Mouse (Mus musculus) liver, adult (tissue): ENCODE data around the gene Prrg2.

ENCODE experiments used
- GATA4 ChIP-seq: IDR thresholded peaks from 2 replicates; pipeline ENCODE4 v1.6.1; 2014; ENCODE audit warnings: mild to moderate bottlenecking, low read length; ENCODE audit not compliant: insufficient replicate concordance

The Prrg2 gene

DNA sequence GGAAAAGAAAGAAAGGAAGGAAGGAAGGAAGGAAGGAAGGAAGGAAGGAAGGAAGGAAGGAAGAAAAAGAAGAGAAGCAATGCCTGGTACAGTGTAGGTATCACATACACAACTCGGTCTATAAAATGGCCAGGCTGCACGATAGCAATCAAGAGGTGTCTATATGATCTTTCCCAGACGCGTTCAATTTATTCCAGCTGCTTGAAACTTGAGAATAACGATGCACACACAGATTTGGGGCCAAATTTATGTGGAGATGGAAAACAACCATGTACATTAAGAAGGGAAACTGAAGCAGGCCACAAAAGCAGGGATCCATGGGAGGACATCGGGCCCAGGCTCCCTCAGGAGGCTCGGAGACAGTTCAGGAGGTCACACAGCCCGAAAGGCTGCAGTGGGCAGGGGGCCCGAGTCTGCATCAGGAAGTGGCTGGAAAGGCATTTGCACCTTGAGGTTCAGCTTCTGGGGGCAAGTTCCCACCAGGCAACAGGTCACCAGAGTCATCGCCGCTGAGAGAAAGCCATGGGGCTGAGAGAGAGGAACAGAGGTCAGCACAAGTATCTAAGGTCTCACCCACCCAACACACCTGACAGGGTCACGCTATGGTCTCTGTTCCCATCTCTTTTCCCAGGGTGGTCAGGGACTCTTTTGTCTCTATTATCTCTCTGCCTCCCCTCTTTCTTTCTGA lies 30.5 kb upstream of the Prrg2 start:
- TF ChIP-seq GATA4, result no peak

DNA sequence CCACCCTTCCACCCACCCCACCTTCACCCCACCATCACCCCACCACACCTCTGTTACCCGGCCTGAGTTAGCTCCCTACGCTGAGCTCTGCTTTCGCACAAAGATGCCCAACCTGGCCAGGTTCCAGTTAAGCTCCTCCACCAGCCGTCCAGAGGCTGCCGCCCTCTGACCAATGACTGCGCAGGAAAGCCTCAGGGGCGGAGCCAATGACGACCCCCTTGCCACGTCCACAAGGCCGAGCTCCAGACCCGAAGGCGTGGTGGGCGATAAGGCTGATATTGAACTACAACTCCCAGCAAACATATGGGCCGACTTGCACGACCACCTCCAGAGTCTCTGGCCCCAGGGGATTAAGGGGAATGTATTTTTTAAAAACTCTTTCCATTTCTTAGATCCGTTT lies 29.6 kb upstream of the Prrg2 start, which contains the start of gene Rcn3:
TSS of gene Rcn3 (minus strand) at position 174 of the 400 bp plus-strand sequence.
- TF ChIP-seq GATA4, result peak; percentile 61; the same call in 1 of the 2 replicates

DNA sequence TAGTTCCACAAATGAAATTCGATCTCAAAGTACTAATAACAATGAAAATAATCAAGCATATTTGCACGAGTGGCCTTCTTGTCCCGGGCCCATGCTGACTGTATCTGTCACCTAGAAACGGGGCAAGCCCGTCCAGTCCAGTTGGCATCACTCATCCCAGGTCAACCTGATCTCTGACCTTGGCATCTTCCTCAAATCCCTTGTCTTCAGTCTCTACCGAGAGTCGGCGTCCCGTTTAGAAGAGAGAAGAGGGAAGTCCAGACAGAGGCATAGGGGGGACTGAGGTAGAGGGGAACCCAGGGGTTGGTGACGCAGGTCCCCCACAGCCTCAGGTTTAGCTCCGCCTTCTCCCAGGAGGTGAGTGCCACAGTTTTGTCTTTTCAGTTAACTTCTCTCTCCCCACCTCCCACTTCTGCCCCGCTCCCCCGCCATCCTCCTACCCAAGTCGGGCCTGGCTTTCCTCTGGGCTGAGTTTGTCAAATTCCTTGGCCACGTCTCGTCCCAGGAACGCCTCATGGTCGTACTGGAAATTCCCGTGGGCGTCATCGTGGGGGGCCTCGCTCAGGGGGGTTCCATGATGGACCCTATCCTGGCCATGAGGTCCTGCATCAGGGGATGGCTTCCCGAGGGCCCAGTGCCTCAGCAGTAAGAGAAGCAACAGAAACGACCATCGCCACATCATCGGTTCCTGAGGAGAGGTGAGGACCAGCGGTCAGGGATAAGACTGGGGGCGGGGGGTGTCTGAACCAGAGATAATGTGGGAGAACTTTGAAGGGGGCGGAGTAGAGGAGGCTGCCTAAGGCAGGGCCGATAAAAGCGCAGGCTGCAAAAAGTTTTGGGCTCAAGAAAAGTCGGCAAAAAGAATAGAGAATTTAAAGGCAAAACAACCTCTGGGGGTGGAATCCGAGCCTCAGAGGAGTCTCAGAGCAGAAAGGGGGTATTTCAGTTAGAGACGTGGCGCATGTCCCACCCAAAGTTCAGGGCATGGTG lies 28.8 kb upstream of the Prrg2 start:
- no peak for TF ChIP-seq GATA4

DNA sequence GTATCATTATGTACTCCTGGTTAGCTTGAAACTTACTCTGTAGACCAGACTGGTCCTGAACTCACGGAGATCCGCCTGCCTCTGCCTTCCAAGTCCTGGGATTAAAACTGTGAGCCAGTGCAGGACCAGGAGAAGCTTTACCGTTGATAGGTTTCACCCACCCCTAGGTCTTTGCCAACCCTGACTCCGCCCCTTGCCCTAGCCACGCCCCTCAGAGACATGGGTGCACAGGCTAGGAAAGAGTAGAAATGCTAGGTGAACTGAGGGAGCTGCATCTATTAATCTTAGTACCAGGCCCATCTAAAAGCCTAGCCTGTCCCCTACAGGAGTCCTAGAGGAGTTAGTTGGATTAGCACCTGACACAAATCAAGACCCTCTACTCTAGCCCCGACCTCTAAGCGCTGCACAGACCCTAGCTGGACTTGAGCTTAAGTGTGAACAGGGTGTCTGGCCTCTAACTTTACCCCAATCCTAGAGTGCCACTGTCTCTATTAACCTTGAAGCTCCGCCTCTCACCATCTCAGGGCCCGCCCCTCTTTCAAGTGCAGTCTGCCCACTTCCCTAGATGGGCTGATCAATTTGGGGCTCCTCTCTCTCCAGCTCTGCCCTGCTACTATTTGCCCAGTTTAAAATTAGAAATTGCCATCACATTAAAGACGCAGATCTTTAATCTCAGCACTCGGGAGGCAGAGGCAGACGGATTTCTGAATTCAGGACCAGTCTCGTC lies 27.9 kb upstream of the Prrg2 start:
- no peak for TF ChIP-seq GATA4

DNA sequence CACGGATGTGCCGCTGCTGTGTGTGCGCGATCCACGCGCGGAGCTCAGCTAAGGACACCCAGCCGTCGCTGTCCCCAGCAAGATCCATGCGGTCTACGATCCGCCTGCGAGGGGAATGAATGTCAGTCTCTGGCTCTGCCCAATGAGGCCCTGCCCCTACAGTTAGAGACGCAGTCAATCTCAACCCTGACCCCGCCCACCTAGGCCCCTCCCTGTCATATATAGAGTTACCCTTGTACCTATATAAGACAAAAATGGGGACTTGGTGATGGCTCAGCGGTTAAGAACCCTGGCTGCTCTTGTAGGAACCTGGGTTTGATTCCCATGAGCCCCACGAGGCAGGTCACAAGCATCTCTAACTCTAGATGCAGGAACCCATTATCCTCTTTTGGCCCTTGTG lies 26.1 kb upstream of the Prrg2 start:
- no peak for TF ChIP-seq GATA4

DNA sequence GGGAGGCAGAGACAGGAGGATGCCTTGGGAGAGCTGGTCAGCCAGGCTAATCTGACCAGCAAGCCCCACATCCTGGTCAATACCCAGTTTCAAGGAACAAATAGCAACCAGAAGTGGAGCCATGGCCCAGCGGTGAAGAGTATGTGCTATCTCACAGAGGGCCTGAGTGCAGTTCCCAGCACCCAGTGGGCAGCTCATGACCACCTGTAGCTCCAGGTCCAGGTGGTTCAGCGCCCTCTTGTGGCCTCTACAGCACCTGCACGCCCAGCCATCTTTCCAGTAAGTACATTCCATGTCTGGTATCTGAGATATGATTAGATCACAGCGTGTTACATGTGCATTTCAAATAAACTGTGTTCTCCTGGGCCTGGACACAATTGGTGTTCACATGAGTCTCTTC lies 23.6 kb upstream of the Prrg2 start:
- TF ChIP-seq GATA4, result no peak

DNA sequence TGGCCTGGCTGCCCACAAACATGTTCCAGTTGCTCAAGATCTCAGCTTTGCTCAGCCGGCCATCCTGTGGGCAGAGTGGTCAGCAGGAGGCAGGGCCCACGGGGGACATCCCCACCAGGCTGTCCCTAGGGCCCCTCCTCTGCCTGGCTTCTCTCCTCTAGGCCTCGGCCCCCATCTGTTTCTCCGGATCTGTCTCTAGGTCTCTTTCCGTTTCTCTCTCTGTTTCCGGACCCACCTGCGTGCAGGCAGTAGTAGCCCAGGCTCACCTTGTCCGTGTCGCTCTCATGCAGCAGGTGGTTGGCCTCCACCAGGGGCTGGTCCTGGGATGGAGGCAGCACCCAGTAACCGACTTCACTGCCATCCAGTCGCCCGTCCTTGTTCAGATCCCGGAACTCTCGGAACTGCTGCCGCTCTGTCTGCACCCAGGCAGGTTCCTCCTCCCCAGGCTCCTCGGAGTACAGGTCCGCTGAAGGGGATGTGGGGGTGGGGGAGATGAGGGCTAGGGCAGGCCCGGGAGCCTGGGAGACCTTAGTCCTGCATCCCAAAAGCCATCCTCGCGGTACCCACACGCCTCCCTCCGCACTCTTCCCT lies 20.9 kb upstream of the Prrg2 start:
- no peak for TF ChIP-seq GATA4

DNA sequence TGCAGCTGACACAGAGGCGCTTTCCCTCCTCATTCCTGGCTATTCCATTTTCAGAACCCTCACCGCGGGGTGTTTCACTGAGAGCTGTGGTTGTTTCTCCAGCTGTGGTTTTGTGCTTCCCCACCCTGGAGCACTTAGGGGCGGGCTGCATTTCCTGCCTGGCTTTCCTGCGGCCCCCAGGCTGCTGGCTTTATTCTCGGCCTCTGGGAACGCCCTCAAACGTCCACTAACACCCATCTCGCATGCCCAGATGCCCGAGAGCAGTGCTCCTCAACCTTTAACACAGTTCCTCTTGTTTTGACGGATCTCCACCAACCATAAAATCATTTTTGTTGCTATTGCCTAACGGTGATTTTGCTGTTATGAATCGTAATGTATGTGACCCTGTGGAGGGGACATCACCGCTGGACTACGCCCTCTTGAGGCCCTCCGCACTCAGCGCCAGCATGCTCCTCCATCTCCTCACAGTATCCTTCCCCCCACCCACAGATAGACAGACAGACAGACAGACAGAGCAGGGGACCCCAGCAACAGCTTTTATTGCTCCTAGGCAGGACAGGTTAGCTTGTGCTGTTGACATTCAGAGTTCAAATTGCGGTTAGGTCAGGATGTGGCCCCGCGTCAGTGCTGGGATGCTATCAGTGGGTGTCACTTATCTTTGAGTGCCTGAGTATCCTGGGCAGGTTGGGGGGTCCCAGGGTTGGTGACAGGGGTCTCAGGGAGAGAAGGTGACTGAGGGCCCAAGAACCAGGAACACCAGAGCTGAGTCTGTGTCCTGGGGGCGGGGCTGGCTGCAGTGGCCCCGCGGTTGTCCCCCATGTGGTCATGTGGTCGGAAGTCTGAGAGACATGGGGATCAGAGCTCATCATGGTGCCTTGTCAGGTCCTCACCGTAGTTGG lies 20.2 kb upstream of the Prrg2 start:
- no peak for TF ChIP-seq GATA4

DNA sequence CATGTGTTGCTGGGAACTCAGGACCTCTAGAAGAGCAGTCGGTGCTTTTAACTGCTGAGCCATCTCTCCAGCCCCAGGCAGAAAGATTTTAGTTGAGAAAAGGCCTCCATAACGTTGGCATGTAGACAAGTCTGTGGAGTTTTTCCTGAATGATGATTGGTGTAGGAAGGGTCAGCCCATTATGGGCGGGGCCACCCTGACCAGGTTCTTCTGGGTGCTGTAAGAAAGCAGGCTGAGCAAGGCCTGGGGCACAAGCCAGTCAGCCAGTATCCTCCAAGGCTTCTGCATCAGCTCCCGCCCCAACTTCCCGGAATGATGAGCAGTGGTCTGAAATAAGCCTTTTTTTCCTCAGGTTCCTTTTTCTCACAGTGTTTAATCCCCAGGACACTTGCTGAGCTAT lies 18.5 kb upstream of the Prrg2 start:
- no peak for TF ChIP-seq GATA4

DNA sequence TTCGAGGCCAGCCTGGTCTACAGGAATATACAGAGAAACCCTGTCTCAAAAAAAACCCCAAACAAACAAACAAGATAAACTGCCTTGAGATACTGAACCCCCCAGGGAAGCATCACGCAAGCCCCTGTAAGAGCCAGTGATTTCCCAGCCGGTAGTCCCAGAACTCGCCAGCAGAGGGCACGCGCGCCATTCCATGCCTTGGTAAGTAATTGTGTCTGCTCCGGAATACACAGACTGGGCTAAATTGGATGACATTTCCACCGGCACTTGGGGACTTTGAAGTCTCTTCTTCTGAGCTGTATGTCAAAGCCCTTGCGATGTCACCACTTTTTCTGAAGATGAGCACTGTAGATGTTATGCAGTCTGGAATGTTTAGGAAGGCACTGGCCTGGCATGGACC lies 17.4 kb upstream of the Prrg2 start:
- no peak for TF ChIP-seq GATA4

DNA sequence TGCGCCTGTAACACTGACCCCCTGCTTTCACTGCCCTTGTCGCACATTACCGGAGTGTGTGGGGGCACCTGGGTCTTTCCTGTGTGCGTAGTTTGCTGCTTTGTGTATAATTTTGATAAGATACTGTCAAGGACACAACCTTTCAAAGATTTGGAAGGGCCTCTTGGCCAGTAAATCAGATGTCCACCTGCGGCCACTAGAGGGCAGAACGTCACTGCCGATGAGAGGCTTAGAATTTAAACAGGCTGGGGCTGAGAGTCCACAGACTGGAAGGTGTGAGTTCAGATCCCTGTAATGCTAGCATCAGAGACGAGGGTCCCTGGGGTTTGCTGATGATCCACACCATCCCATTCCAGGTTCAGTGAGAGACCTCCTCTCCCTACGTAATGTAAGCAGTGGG lies 16.0 kb upstream of the Prrg2 start:
- TF ChIP-seq GATA4, result no peak

DNA sequence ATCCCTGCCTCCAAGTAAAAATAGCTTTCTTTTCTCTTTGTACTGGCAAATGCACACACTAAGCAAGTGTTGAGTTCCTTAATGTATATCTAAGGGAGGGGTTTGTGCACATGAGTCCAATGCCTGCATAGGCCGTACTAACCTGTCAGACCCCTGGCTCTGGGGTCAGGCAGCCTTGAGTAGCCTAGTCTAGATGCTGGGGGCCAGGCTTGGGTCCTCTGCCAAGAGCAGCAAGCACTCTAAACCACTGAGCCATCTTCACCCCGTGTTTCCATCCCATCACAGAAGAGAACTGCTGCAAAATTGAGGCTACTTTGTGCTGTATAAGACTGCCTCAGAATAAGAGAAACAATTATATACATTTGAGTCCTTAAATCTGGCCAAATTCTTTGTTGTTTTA lies 15.4 kb upstream of the Prrg2 start:
- TF ChIP-seq GATA4, result no peak

DNA sequence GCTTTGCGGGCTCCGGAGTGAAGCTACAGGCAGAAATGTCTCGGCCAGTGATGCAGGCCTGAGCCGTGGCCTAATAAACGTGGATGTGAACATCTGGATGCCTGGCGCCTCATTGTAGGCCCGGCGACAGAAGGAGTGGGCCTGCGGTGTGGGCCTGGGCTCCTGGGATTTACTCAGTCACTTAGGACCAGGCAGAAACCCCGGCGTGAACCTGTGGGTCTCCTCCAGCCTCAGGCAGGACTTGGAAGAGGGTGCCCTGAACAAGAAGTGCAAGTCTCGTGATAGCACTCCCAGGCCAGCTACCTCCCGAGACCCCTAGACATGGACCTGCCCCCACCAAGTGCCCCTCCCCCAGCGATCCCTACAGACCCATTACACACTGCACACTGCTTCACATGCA lies 14.8 kb upstream of the Prrg2 start:
- no peak for TF ChIP-seq GATA4

DNA sequence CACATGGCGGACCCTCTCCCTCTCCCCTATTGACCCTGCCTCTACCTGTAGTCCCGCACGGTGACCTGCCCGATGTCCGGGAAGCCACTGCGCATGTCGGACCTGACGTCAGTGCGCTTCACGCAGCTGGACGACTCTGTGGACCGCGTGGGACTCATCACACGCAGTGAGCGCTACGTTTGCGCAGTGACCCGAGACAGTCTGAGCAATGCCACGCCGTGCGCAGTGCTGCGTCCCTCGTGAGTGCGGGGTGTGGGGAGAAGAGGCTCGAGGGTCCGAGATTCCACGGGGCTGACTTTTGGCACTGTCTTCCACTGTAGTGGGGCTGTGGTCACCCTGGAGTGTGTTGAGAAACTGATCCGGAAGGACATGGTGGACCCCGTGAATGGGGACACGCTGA lies 14.0 kb upstream of the Prrg2 start:
- no peak for TF ChIP-seq GATA4
